Mouse (Mus musculus): ENCODE data around the gene Scgb2b15.
"Not testable (repeated sequence)": the region's sequence is repeated elsewhere in the genome, so short reads cannot be mapped to it uniquely, and the experiment has no call there.

Gene Scgb2b15

GRCm38 (mm10) chr7:32829562-32829961 is at the start of gene Scgb2b15:
Gene Scgb2b15, minus strand, starts transcription at chr7:32829662.
- DNase-seq (ENCODE audit: low read depth in 1 of 2, low spot score in 2 of 2) = not testable (repeated sequence)

GRCm38 (mm10) chr7:32836254-32836653 is 6.8 kb upstream of the Scgb2b15 start, which contains the start of gene Scgb1b15:
Gene Scgb1b15, plus strand, starts transcription at chr7:32836554.
- not testable (repeated sequence) for DNase-seq (ENCODE audit: low read depth in 1 of 2, low spot score in 2 of 2)

Measured in monocyte, adult 2 months (primary cell).